Mouse (Mus musculus): ENCODE results near the gene Scgb2b27.
"Not testable (repeated sequence)": the region's sequence is repeated elsewhere in the genome, so short reads cannot be mapped to it uniquely, and the experiment has no call there.

The Scgb2b27 gene

DNA sequence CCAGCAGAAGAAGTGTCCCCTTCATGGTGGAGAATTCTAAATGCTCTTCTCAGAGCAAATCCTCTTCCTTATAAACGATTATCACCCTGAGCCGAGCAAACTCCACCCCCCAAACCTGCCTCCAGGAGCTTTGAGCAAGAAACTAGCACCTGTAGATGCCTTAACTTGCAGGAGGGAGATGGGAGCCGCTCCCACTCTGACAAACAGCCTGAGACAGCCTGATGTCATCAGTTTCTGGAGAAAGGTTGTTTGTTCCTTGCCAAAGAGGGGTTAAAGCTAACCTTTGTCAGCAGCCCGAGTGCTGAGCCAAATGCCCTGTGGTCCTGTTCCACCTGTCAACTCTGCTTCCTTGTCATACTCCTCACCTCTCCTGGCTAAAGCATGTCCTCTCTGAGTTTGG lies at the start of gene Scgb2b27:
TSS of gene Scgb2b27 (minus strand) at position 101 of the 400 bp plus-strand sequence.
- DNase-seq (ENCODE audit: low read depth, low spot score): no peak

DNA sequence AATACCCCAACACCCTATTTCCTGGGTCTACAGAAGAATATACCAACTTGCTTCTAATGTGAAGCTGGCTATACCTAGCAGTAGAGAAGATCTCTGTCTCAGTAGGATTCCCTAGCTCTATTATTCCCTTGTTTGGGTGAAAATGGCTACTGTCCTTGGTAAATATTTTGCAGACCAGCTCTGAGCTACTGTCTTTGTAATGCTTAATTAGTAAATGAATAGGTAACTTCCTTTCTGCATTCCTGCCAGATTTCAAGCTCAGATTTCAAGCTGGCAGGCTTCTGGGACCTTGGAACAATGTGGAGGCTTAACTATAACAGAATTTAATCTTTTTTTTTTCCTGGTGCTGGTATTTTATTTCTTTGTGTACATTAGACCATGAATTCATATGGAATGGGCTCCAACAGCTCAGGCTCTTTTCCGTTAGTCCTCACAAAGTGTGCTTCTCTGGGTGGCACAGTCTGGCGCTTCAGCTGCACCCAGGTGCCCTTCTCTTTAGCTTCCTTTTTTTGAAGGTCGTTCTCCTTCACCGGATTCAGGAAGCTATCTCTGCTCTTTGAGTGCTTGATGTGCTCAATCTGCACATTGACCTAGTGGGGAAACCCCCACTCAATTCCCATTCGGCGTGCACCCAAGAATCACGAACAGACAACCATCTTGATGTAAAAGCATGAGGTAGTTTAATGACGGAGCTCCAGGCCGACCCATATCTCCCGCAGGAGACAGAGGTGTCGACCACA lies 22.5 kb upstream of the Scgb2b27 start:
- not testable (repeated sequence) for DNase-seq (ENCODE audit: low read depth, low spot score)

DNA sequence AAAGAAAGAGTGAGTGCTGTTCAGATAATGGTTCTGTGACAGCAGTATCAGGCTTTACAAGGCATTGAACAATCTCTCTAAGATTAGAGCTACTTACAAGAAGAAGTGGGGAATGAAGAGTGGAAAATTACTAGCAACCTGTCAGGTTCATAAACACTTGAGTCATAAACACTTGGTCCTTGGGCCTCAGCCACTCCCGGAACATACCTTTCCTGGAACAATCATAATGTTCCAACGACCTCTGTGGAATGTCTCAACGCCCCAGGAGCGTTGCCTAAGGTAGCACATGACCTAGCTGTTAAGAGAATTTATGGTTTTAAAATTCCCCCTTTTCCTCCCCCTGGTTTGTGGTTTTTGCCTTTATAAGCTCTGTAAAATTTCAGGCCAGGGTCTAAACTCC lies 20.8 kb upstream of the Scgb2b27 start:
- not testable (repeated sequence) for DNase-seq (ENCODE audit: low read depth, low spot score)

DNA sequence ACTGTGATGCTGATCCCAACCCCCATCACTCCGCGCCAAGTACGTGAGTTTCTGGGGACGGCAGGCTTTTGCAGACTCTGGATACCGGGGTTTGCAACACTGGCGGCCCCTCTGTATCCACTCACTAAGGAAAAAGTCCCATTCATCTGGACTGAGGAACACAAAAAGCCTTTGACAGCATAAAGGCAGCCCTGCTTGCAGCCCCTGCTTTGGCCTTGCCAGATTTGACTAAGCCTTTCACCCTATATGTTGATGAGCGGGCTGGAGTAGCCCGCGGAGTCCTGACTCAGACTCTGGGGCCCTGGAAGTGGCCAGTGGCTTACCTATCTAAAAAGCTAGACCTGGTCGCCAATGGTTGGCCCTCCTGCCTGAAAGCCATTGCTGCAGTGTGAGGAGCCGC lies 16.3 kb upstream of the Scgb2b27 start:
- DNase-seq (ENCODE audit: low read depth, low spot score): no peak

DNA sequence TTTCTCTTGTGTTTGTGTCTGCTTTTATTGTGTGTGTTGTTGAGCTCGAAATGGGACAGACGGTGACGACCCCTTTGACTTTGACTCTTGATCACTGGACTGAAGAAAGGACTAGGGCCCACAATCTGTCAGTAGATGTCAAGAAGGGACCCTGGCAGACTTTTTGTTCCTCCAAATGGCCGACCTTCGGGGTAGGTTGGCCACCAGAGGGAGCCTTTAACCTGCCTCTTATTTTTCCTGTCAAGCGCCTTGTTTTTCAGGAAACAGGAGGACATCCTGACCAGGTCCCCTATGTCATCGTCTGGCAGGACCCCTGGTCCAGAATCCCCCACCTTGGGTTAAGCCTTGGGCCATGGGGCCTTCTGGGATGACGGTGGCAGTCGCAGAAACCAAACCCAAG lies 13.5 kb upstream of the Scgb2b27 start:
- DNase-seq (ENCODE audit: low read depth, low spot score): not testable (repeated sequence)

DNA sequence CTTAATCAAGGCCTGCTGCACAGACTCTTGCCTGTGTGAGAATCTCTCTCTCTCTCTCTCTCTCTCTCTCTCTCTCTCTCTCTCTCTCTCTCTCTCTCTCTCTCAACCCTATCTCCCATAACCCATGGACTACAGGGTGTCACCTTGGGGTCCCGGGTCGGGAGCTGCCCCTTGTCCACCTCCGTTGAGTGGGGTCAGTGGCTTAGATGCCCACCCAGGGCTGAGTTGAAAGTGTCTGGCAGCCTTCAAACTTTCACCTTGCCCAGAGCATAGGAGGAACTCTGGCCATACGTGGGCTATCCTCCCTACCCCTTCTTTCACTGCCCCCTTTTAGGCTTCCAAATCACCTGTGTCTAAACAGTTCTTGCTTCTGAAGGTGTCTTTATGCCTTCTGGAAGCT lies 11.9 kb upstream of the Scgb2b27 start:
- DNase-seq (ENCODE audit: low read depth, low spot score): no peak

DNA sequence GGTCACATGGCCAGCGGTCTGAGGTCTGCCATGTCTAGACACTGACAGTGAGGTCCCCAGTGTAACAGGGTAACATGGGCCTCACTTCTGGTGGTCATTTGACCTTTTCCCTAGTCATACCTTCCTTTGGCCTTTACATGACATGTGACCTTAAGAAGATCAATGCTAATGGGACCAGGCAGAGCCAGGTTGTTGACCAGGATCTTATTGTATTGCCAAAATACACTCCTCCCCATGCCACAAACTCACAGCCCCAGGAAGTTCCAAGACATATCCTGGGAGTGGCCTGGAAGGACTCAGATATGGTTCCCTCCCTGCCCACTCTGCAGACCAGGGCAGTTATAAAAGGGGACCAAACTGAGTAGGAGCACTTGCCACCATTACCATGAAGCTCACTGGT lies 7.4 kb upstream of the Scgb2b27 start, which contains the start of gene Scgb1b27:
TSS of gene Scgb1b27 (plus strand) at position 301 of the 400 bp plus-strand sequence.
- DNase-seq (ENCODE audit: low read depth, low spot score): not testable (repeated sequence)

DNA sequence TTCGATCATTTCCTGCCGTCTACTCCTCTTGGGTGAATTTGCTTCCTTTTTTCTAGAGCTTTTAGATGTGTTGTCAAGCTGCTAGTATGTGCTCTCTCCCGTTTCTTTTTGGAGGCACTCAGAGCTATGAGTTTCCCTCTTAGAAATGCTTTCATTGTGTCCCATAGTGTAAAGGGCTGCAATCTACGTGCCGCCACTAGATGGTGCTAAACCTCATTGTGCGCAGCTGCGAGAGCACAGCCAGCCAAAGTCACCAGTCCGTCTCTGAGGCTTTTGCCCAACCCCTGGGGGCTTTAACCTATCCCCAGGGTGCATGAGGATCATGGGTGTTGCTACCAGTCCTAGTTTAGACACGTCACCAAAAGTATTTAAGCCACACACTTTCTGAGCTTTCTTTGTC lies 31.5 kb downstream of the Scgb2b27 start:
- DNase-seq (ENCODE audit: low read depth, low spot score): peak; percentile 4

Data from A20 (cell line).